Mouse (Mus musculus): ENCODE data around the gene Nectin3. TPM values are rescaled to one million over a fixed set of nuclear protein-coding genes. Genes with fewer than 3 reads are reported as not detected.
A peak's percentile ranks its signal among the peaks of the same experiment; 100 is the strongest.

Gene Nectin3
- polyA plus RNA-seq (2015; fragmentation: Nextera tagmentation; extraction: Ambion mirVana) = 35.5 and 37.9 TPM in 2 replicates

- H3K9ac ChIP-seq = peak within 1 kb of the TSS; percentile 76
- no peaks in the 10 kb centered on the region for H3K36me3 ChIP-seq
- no peaks in the 10 kb centered on the region for H3K27me3 ChIP-seq
- peak within 1 kb of the TSS; percentile 98 for H3K4me3 ChIP-seq
- 3% methylated on average over 4 of the region's 4 CpGs for WGBS
- H3K4me2 ChIP-seq = peak within 1 kb of the TSS; percentile 68
- peaks cover 19% of the 10 kb centered on the region for H3K4me1 ChIP-seq
- no peaks in the 10 kb centered on the region for H3K9me3 ChIP-seq
- no peak for ATAC-seq (ENCODE audit: borderline replicate concordance, extremely low read depth, low FRiP score, low TSS enrichment)
- peak within 1 kb of the TSS; percentile 97 for H3K27ac ChIP-seq
Observed at GRCm38 (mm10) chr16:46498421-46498789, at the start of gene Nectin3. Nectin3 (minus strand) TSS chr16:46498525.

GRCm38 (mm10) chr16:46538092-46538491 is 39.8 kb upstream of the Nectin3 start:
- Histone ChIP-seq H3K27ac (no peak overlapping the region), H3K27me3 (no peaks in the 10 kb centered on the region), H3K4me2 (no peak overlapping the region), H3K4me3 (no peak overlapping the region), H3K9ac (no peak overlapping the region), H3K4me1 (no peaks in the 10 kb centered on the region), H3K36me3 (no peaks in the 10 kb centered on the region), H3K9me3 (no peaks in the 10 kb centered on the region)
- no peak for ATAC-seq (ENCODE audit: borderline replicate concordance, extremely low read depth, low FRiP score, low TSS enrichment)
- WGBS = 81% methylated on average over 3 of the region's 3 CpGs

DNA sequence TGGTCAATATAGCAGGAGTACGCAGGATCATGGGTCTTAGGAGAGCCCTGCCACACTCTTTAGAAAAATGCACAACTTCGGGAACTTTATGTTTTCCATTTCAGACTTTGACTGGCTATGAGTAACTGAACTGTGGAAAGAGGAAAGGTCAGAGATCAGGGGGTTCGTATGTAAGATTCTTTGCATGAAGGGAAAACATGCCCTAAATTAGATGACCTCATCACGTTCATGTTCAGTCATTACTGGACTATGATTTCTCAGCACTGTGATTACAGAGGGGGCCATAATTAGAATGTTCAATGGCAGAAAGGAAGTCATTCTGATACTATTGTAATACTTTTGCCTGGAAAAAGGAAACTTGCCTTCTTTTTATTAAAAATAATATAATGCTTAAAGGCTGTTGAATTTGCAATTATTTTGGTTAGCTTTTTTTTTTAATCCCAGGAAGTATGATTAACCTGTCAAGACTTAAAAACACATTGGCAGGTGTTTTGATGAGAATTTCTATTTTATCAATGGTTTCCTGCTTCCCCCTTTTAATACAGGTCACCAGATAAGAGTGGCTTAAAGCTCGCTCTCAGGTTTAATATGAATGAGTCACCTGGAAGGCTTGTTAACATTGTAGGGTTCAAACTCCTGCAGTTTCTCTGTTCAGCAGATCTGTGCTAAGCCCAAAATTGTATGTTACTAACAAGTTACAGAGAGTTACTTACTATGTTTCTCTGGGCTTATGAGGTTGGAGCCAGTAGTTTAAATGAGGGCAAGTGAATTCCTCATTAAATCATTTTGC is 34.3 kb upstream of the Nectin3 start:
- H3K4me3 ChIP-seq = no peak overlapping the region
- no peak overlapping the region for H3K27ac ChIP-seq
- no peak overlapping the region for H3K9ac ChIP-seq
- ATAC-seq (ENCODE audit: borderline replicate concordance, extremely low read depth, low FRiP score, low TSS enrichment) = no peak
- H3K27me3 ChIP-seq = no peaks in the 10 kb centered on the region
- WGBS = 68% methylated on average over 5 of the region's 5 CpGs
- no peaks in the 10 kb centered on the region for H3K36me3 ChIP-seq
- no peaks in the 10 kb centered on the region for H3K4me1 ChIP-seq
- H3K4me2 ChIP-seq = no peak overlapping the region
- H3K9me3 ChIP-seq = no peaks in the 10 kb centered on the region

DNA sequence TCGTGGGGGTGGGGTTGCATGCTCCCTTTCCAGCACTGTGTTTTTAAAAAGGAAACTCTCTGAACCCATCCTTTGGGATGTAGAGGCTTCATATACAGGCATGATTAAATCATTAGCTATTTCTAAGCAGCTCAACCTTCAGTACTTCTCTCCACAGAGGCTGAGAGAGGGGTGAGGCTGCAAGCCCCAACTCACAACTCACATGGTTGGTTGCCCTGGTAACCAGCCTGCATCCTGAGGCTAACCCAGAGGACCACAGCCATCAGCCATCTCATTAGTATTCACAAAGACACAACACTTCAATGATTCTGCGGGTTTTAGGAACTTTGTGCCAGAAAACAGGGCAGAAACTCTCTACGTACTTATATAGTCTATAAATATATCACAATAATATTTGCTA is 32.7 kb upstream of the Nectin3 start:
- H3K27ac ChIP-seq = no peak overlapping the region
- H3K36me3 ChIP-seq = no peaks in the 10 kb centered on the region
- H3K9ac ChIP-seq = no peak overlapping the region
- H3K27me3 ChIP-seq = no peaks in the 10 kb centered on the region
- H3K4me3 ChIP-seq = no peak overlapping the region
- no peaks in the 10 kb centered on the region for H3K4me1 ChIP-seq
- ATAC-seq (ENCODE audit: borderline replicate concordance, extremely low read depth, low FRiP score, low TSS enrichment) = no peak
- no peaks in the 10 kb centered on the region for H3K9me3 ChIP-seq
- 65% methylated on average over 3 of the region's 3 CpGs for WGBS
- H3K4me2 ChIP-seq = no peak overlapping the region

DNA sequence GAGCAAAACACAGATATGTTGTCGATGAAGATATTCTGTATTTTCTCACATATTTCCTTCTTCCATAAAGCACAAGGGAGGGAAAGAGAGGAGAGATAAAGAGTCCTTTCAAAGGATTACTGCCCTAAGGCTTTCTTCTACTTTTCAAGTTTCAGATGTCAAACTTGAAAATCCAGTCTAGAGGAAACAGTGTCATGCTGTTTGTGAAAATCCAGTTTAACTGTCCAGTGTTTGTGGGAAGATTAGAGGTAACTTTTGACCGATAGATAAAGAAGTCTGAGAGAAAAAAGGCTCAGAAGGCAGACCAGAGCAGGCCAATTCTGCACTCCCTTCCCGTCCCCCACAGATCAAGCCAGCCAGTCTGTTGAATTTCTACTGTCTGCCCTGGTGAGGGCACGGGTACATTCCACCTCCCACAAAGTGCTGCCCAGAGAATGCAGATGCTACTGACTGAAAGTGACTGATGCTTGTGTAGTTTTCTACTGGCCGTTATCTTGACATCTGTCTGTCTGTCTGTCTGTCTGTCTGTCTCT is 22.6 kb upstream of the Nectin3 start:
- H3K27ac ChIP-seq = no peak overlapping the region
- H3K4me1 ChIP-seq = no peaks in the 10 kb centered on the region
- H3K4me3 ChIP-seq = no peak overlapping the region
- no peak overlapping the region for H3K9ac ChIP-seq
- H3K36me3 ChIP-seq = no peaks in the 10 kb centered on the region
- H3K4me2 ChIP-seq = no peak overlapping the region
- H3K27me3 ChIP-seq = no peaks in the 10 kb centered on the region
- ATAC-seq (ENCODE audit: borderline replicate concordance, extremely low read depth, low FRiP score, low TSS enrichment) = no peak
- H3K9me3 ChIP-seq = no peaks in the 10 kb centered on the region
- WGBS = 58% methylated on average over 5 of the region's 5 CpGs

DNA sequence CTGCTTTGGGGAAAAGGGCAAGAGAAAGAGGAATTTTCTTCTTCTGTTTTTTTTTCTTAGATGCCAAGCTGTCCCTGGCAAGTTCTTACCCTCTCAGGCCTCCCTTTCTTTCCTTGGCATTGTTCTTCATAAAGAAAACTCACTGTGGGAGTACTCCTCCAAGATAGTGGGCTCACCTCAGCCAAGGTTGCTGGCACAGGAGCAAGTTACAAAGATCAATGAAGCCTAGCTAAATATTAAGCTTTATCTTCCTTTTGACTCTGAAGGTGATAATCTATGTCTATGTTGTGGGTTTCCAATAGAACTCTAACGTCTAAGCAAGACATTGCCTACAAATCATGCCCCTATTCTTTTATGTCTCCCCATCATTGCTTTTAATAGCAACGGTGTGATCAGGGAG is 21.3 kb upstream of the Nectin3 start:
- no peak overlapping the region for H3K9ac ChIP-seq
- H3K9me3 ChIP-seq = no peaks in the 10 kb centered on the region
- H3K36me3 ChIP-seq = no peaks in the 10 kb centered on the region
- H3K4me2 ChIP-seq = no peak overlapping the region
- ATAC-seq (ENCODE audit: borderline replicate concordance, extremely low read depth, low FRiP score, low TSS enrichment) = no peak
- WGBS = 70% methylated on average over 2 of the region's 2 CpGs
- H3K27ac ChIP-seq = no peak overlapping the region
- H3K4me3 ChIP-seq = no peak overlapping the region
- no peaks in the 10 kb centered on the region for H3K27me3 ChIP-seq
- no peaks in the 10 kb centered on the region for H3K4me1 ChIP-seq

GRCm38 (mm10) chr16:46507944-46508333 is 9.6 kb upstream of the Nectin3 start:
- peak; percentile 72; the same call in 1 of the 2 replicates for ATAC-seq (ENCODE audit: borderline replicate concordance, extremely low read depth, low FRiP score, low TSS enrichment)
- Histone ChIP-seq H3K4me2 (no peak overlapping the region), H3K4me3 (no peak overlapping the region), H3K9ac (no peak overlapping the region), H3K27ac (peak overlapping the region; percentile 86), H3K27me3 (no peaks in the 10 kb centered on the region), H3K4me1 (no peaks in the 10 kb centered on the region), H3K36me3 (no peaks in the 10 kb centered on the region), H3K9me3 (no peaks in the 10 kb centered on the region)
- 70% methylated on average over 3 of the region's 3 CpGs for WGBS

DNA sequence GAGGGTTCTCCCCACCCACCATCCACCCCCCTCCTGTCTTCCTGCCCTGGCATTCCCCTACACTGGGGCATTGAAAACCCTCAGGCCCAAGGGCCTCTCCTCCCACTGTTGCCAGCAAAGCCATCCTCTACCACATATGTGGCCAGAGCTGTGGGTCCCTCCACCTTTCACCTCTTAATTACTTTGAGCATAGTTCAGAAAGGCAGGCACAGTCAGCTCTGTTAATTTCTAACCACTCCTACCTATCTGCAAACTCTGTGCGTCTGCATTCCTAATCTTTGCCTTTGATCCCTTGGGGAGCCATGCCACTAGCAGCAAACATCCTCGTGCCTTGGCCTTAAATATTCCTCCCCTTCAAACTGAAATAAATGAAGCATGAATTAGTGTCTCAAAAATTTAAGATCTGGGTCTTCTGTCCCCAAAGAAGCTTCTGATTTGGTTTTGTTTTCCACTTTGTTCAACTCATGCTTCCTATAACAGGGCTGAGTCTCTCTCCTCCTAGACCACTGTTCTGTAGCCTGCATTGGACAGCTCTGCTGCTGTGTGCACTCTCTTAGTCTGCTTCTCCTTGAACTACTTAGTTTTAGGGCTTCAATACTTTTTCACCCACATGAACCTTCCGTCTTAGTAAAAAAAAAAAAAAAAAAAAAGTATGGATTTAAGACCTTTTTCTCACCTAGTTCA is 9.1 kb upstream of the Nectin3 start:
- Histone ChIP-seq H3K9ac (no peak overlapping the region), H3K27me3 (no peaks in the 10 kb centered on the region), H3K4me3 (no peak overlapping the region), H3K4me1 (no peaks in the 10 kb centered on the region), H3K9me3 (no peaks in the 10 kb centered on the region), H3K4me2 (no peak overlapping the region), H3K27ac (peak overlapping the region; percentile 86), H3K36me3 (no peaks in the 10 kb centered on the region)
- peak; percentile 65; the same call in 1 of the 2 replicates for ATAC-seq (ENCODE audit: borderline replicate concordance, extremely low read depth, low FRiP score, low TSS enrichment)
- WGBS = 40% methylated on average over 3 of the region's 3 CpGs

DNA sequence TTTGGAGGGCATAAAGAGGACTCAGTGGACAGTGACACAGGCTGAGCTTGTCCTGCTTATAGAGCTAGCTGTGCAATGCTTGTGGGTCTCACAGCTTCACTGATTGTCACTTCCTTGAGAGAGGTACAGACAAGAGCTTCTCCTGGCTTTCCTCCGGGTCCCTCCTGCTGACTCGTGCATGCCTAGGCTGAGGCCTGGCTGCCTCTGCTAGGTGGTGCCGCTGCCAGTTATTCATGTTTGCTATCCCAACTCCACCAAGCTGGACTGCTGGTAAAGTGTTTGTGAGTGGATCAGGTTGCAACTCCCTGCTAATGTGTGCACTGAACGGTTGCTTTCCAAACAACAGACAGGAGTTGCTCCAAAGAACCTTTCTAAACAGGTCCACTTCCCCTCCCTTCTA is 5.7 kb upstream of the Nectin3 start:
- H3K9ac ChIP-seq = no peak overlapping the region
- no peaks in the 10 kb centered on the region for H3K9me3 ChIP-seq
- no peaks in the 10 kb centered on the region for H3K36me3 ChIP-seq
- H3K27ac ChIP-seq = no peak overlapping the region
- 82% methylated on average over 4 of the region's 4 CpGs for WGBS
- no peak overlapping the region for H3K4me3 ChIP-seq
- no peaks in the 10 kb centered on the region for H3K27me3 ChIP-seq
- no peak overlapping the region for H3K4me2 ChIP-seq
- no peak for ATAC-seq (ENCODE audit: borderline replicate concordance, extremely low read depth, low FRiP score, low TSS enrichment)
- 0 out of 2 replicates have a peak, but pooled peaks cover 2% of the 10 kb centered on the region for H3K4me1 ChIP-seq

- Histone ChIP-seq H3K4me1 (peaks cover 7% of the 10 kb centered on the region), H3K9ac (no peak overlapping the region), H3K9me3 (no peaks in the 10 kb centered on the region), H3K4me2 (no peak overlapping the region), H3K4me3 (no peak overlapping the region), H3K27me3 (no peaks in the 10 kb centered on the region), H3K36me3 (no peaks in the 10 kb centered on the region), H3K27ac (no peak overlapping the region)
- 59% methylated on average over 2 of the region's 2 CpGs for WGBS
- ATAC-seq (ENCODE audit: borderline replicate concordance, extremely low read depth, low FRiP score, low TSS enrichment) = peak; percentile 43; the same call in 1 of the 2 replicates
Observed at GRCm38 (mm10) chr16:46502311-46502710, 4.0 kb upstream of the Nectin3 start.

GRCm38 (mm10) chr16:46500759-46501158 is 2.4 kb upstream of the Nectin3 start:
- Histone ChIP-seq H3K4me2 (no peak overlapping the region), H3K4me3 (no peak overlapping the region), H3K27me3 (no peaks in the 10 kb centered on the region), H3K9me3 (no peaks in the 10 kb centered on the region), H3K27ac (no peak overlapping the region), H3K36me3 (no peaks in the 10 kb centered on the region), H3K4me1 (peaks cover 7% of the 10 kb centered on the region), H3K9ac (no peak overlapping the region)
- no peak for ATAC-seq (ENCODE audit: borderline replicate concordance, extremely low read depth, low FRiP score, low TSS enrichment)
- 69% methylated on average over 3 of the region's 3 CpGs for WGBS

Data from lung, embryonic 15.5 days (tissue).